Mouse (Mus musculus): ENCODE data around the gene Flnb. TPM values are rescaled to one million over a fixed set of nuclear protein-coding genes. Genes with fewer than 3 reads are reported as not detected.

The Flnb gene
- polyA plus RNA-seq, 1 experiment from 2014 or later = 14.7 TPM

GRCm38 (mm10) chr14:7909472-7909871, 91.7 kb downstream of the Flnb start:
- DNase-seq (ENCODE audit: low spot score) = no peak
- Histone ChIP-seq H3K9ac (replicated peaks; ENCODE audit: low read length) (no peak overlapping the region), H3K4me3 (ENCODE audit: low read depth, low read length) (no peak overlapping the region), H3K9me3 (replicated peaks; ENCODE audit: control insufficient read depth, low read length) (no peaks in the 10 kb centered on the region), H3K4me1 (ENCODE audit: control insufficient read depth, insufficient read depth, low read length) (no peaks in the 10 kb centered on the region), H3K36me3 (replicated peaks; ENCODE audit: control insufficient read depth, insufficient read depth, low read depth, low read length) (no peaks in the 10 kb centered on the region; the same call in 1 of the 2 replicates), H3K4me2 (ENCODE audit: low read depth, low read length) (no peak overlapping the region), H3K27me3 (ENCODE audit: control insufficient read depth, insufficient read depth, low read length) (no peaks in the 10 kb centered on the region), H3K27ac (replicated peaks; ENCODE audit: low read depth, low read length) (no peak overlapping the region)
- ATAC-seq (replicated peaks; ENCODE audit: insufficient number of reproducible peaks, low FRiP score, low TSS enrichment, low read depth) = no peak
- 76% methylated on average over 10 of the region's 10 CpGs for WGBS

DNA sequence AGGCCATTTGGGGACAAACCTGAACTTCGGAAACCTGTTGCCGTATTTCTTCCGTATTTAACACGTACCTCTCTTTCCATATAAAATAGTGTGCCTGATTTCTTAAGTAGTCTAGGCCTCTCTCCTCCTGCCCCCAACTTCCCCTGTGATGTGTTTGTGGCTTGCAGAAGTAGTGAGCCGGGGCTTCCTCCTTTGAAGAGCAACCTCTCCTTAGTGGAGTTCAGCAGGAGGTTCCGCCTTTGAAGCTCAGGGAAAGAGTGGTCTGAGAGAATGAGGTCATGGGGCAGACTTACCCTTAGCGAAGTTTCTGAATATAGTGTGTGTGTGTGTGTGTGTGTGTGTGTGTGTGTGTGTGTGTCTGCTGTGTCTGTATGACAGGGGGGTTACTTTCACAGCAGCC, 96.1 kb downstream of the Flnb start:
- Histone ChIP-seq H3K4me1 (ENCODE audit: control insufficient read depth, insufficient read depth, low read length) (no peaks in the 10 kb centered on the region), H3K27me3 (ENCODE audit: control insufficient read depth, insufficient read depth, low read length) (no peaks in the 10 kb centered on the region), H3K4me3 (ENCODE audit: low read depth, low read length) (no peak overlapping the region), H3K36me3 (replicated peaks; ENCODE audit: control insufficient read depth, insufficient read depth, low read depth, low read length) (peaks cover 2% of the 10 kb centered on the region), H3K4me2 (ENCODE audit: low read depth, low read length) (no peak overlapping the region), H3K9ac (replicated peaks; ENCODE audit: low read length) (no peak overlapping the region), H3K27ac (replicated peaks; ENCODE audit: low read depth, low read length) (no peak overlapping the region), H3K9me3 (replicated peaks; ENCODE audit: control insufficient read depth, low read length) (no peaks in the 10 kb centered on the region)
- WGBS = 72% methylated on average over 7 of the region's 7 CpGs
- no peak for ATAC-seq (replicated peaks; ENCODE audit: insufficient number of reproducible peaks, low FRiP score, low TSS enrichment, low read depth)
- peak; percentile 18 for DNase-seq (ENCODE audit: low spot score)

DNA sequence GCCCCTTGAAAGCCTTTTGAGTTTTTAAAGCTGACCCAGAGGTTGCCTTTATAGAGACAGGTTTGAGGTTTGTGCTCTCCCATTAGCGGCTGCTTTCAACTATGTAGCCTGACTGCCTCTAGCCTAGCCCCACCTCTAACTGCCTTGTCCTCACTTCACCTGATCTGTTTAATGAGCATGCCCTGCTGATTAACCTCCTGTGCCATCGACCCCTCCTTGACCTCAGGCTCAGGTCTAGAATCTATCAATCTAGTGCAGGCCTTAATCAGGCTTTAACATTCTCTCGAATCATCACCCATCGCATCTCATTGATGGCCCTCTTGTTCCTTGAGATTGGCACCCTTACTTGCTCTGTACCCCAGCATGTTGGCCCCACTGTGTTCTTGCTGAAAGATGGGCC, 96.7 kb downstream of the Flnb start:
- Histone ChIP-seq H3K9me3 (replicated peaks; ENCODE audit: control insufficient read depth, low read length) (no peaks in the 10 kb centered on the region), H3K9ac (replicated peaks; ENCODE audit: low read length) (no peak overlapping the region), H3K27ac (replicated peaks; ENCODE audit: low read depth, low read length) (no peak overlapping the region), H3K4me2 (ENCODE audit: low read depth, low read length) (no peak overlapping the region), H3K27me3 (ENCODE audit: control insufficient read depth, insufficient read depth, low read length) (no peaks in the 10 kb centered on the region), H3K36me3 (replicated peaks; ENCODE audit: control insufficient read depth, insufficient read depth, low read depth, low read length) (peaks cover 2% of the 10 kb centered on the region), H3K4me1 (ENCODE audit: control insufficient read depth, insufficient read depth, low read length) (no peaks in the 10 kb centered on the region), H3K4me3 (ENCODE audit: low read depth, low read length) (no peak overlapping the region)
- DNase-seq (ENCODE audit: low spot score) (peak; percentile 9), ATAC-seq (replicated peaks; ENCODE audit: insufficient number of reproducible peaks, low FRiP score, low TSS enrichment, low read depth) (no peak)
- 62% methylated on average over 4 of the region's 4 CpGs for WGBS

- Histone ChIP-seq H3K4me1 (ENCODE audit: control insufficient read depth, insufficient read depth, low read length) (no peaks in the 10 kb centered on the region), H3K27ac (replicated peaks; ENCODE audit: low read depth, low read length) (no peak overlapping the region), H3K4me3 (ENCODE audit: low read depth, low read length) (no peak overlapping the region), H3K36me3 (replicated peaks; ENCODE audit: control insufficient read depth, insufficient read depth, low read depth, low read length) (peaks cover 2% of the 10 kb centered on the region), H3K9me3 (replicated peaks; ENCODE audit: control insufficient read depth, low read length) (no peaks in the 10 kb centered on the region), H3K4me2 (ENCODE audit: low read depth, low read length) (no peak overlapping the region), H3K27me3 (ENCODE audit: control insufficient read depth, insufficient read depth, low read length) (no peaks in the 10 kb centered on the region), H3K9ac (replicated peaks; ENCODE audit: low read length) (no peak overlapping the region)
- DNase-seq (ENCODE audit: low spot score) = no peak
- ATAC-seq (replicated peaks; ENCODE audit: insufficient number of reproducible peaks, low FRiP score, low TSS enrichment, low read depth) = no peak
- WGBS = 86% methylated on average over 6 of the region's 6 CpGs
Measured at GRCm38 (mm10) chr14:7918150-7918991, 100.6 kb downstream of the Flnb start.

- Histone ChIP-seq H3K9me3 (replicated peaks; ENCODE audit: control insufficient read depth, low read length) (no peaks in the 10 kb centered on the region), H3K36me3 (replicated peaks; ENCODE audit: control insufficient read depth, insufficient read depth, low read depth, low read length) (peaks cover 2% of the 10 kb centered on the region)
Measured at GRCm38 (mm10) chr14:7919309-7919708, 101.6 kb downstream of the Flnb start.

DNA sequence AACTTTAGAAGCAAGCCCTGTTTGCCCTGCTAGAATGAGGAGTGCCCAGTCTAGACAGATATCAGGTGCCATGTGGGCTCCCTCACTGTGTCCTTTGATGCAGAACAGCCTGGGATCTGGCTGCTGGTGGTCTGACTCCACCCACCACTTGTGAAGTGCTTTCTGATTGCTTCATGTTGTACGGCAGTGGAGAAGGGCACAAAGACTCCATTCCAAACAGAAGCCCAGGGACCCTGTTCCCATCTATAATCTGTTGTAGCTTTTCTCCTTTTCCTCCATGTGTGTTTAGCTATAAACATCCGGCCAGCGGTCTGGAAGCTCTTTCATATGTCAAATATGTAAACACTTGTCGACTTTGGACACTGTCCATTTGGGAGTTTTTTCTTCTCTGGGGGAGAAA, 102.2 kb downstream of the Flnb start:
- no peaks in the 10 kb centered on the region for H3K9me3 ChIP-seq (replicated peaks; ENCODE audit: control insufficient read depth, low read length)
- DNase-seq (ENCODE audit: low spot score) (no peak), ATAC-seq (replicated peaks; ENCODE audit: insufficient number of reproducible peaks, low FRiP score, low TSS enrichment, low read depth) (no peak)
- peaks cover 2% of the 10 kb centered on the region for H3K36me3 ChIP-seq (replicated peaks; ENCODE audit: control insufficient read depth, insufficient read depth, low read depth, low read length)
- WGBS = 78% methylated on average over 4 of the region's 4 CpGs
- H3K4me2 ChIP-seq (ENCODE audit: low read depth, low read length) = no peak overlapping the region
- no peaks in the 10 kb centered on the region for H3K27me3 ChIP-seq (ENCODE audit: control insufficient read depth, insufficient read depth, low read length)
- no peak overlapping the region for H3K27ac ChIP-seq (replicated peaks; ENCODE audit: low read depth, low read length)
- no peaks in the 10 kb centered on the region for H3K4me1 ChIP-seq (ENCODE audit: control insufficient read depth, insufficient read depth, low read length)
- H3K4me3 ChIP-seq (ENCODE audit: low read depth, low read length) = no peak overlapping the region
- no peak overlapping the region for H3K9ac ChIP-seq (replicated peaks; ENCODE audit: low read length)

More at GRCm38 (mm10) chr14:7919309-7919708, 101.6 kb downstream of the Flnb start:
- no peaks in the 10 kb centered on the region for H3K4me1 ChIP-seq (ENCODE audit: control insufficient read depth, insufficient read depth, low read length)
- no peaks in the 10 kb centered on the region for H3K27me3 ChIP-seq (ENCODE audit: control insufficient read depth, insufficient read depth, low read length)
- no peak overlapping the region for H3K27ac ChIP-seq (replicated peaks; ENCODE audit: low read depth, low read length)
- DNase-seq (ENCODE audit: low spot score) (no peak), ATAC-seq (replicated peaks; ENCODE audit: insufficient number of reproducible peaks, low FRiP score, low TSS enrichment, low read depth) (no peak)
- H3K4me2 ChIP-seq (ENCODE audit: low read depth, low read length) = no peak overlapping the region
- 87% methylated on average over 5 of the region's 5 CpGs for WGBS
- H3K4me3 ChIP-seq (ENCODE audit: low read depth, low read length) = no peak overlapping the region
- no peak overlapping the region for H3K9ac ChIP-seq (replicated peaks; ENCODE audit: low read length)

- Histone ChIP-seq H3K36me3 (replicated peaks; ENCODE audit: control insufficient read depth, insufficient read depth, low read depth, low read length) (peaks cover 2% of the 10 kb centered on the region), H3K4me3 (ENCODE audit: low read depth, low read length) (no peak overlapping the region)
Measured at GRCm38 (mm10) chr14:7921459-7921858, 103.7 kb downstream of the Flnb start.

GRCm38 (mm10) chr14:7923635-7924034, 105.9 kb downstream of the Flnb start:
- Histone ChIP-seq H3K4me1 (ENCODE audit: control insufficient read depth, insufficient read depth, low read length) (no peaks in the 10 kb centered on the region), H3K27ac (replicated peaks; ENCODE audit: low read depth, low read length) (no peak overlapping the region), H3K4me3 (ENCODE audit: low read depth, low read length) (no peak overlapping the region), H3K27me3 (ENCODE audit: control insufficient read depth, insufficient read depth, low read length) (no peaks in the 10 kb centered on the region), H3K9ac (replicated peaks; ENCODE audit: low read length) (no peak overlapping the region), H3K4me2 (ENCODE audit: low read depth, low read length) (no peak overlapping the region), H3K36me3 (replicated peaks; ENCODE audit: control insufficient read depth, insufficient read depth, low read depth, low read length) (no peaks in the 10 kb centered on the region; the same call in none of the 2 replicates), H3K9me3 (replicated peaks; ENCODE audit: control insufficient read depth, low read length) (no peaks in the 10 kb centered on the region)
- ATAC-seq (replicated peaks; ENCODE audit: insufficient number of reproducible peaks, low FRiP score, low TSS enrichment, low read depth) = no peak
- no peak for DNase-seq (ENCODE audit: low spot score)

More at GRCm38 (mm10) chr14:7921459-7921858, 103.7 kb downstream of the Flnb start:
- H3K9ac ChIP-seq (replicated peaks; ENCODE audit: low read length) = no peak overlapping the region
- DNase-seq (ENCODE audit: low spot score) = no peak
- ATAC-seq (replicated peaks; ENCODE audit: insufficient number of reproducible peaks, low FRiP score, low TSS enrichment, low read depth) = no peak
- H3K4me1 ChIP-seq (ENCODE audit: control insufficient read depth, insufficient read depth, low read length) = no peaks in the 10 kb centered on the region
- no peaks in the 10 kb centered on the region for H3K27me3 ChIP-seq (ENCODE audit: control insufficient read depth, insufficient read depth, low read length)
- 86% methylated on average over 5 of the region's 5 CpGs for WGBS
- no peak overlapping the region for H3K27ac ChIP-seq (replicated peaks; ENCODE audit: low read depth, low read length)
- no peaks in the 10 kb centered on the region for H3K9me3 ChIP-seq (replicated peaks; ENCODE audit: control insufficient read depth, low read length)
- no peak overlapping the region for H3K4me2 ChIP-seq (ENCODE audit: low read depth, low read length)

Measured in embryonic facial prominence, embryonic 11.5 days (tissue).